Mouse (Mus musculus): ENCODE results near the gene Fam129a. TPM values are rescaled to one million over a fixed set of nuclear protein-coding genes. Genes with fewer than 3 reads are reported as not detected.

The Fam129a gene
- polyA plus RNA-seq, 1 experiment from 2014 or later = 0.96 TPM

- H3K4me1 ChIP-seq (replicated peaks) = peaks cover 16% of the 10 kb centered on the region; the same call in 1 of the 2 replicates
- H3K36me3 ChIP-seq = no peaks in the 10 kb centered on the region
- H3K9me3 ChIP-seq = no peaks in the 10 kb centered on the region
- H3K27me3 ChIP-seq = no peaks in the 10 kb centered on the region
- H3K27ac ChIP-seq (replicated peaks) = no peak overlapping the region
- WGBS = 48% methylated on average over 11 of the region's 11 CpGs
- H3K4me2 ChIP-seq = no peak overlapping the region
- ATAC-seq (ENCODE audit: low FRiP score, low read depth) = peak; percentile 79; the same call in 1 of the 2 replicates
- no peak overlapping the region for H3K4me3 ChIP-seq
- H3K9ac ChIP-seq = no peak overlapping the region
These were observed 60.8 kb downstream of the Fam129a start for GRCm38 (mm10) chr1:151631703-151632294.

- peaks cover 11% of the 10 kb centered on the region; the same call in 1 of the 2 replicates for H3K4me1 ChIP-seq (replicated peaks)
- no peak overlapping the region for H3K4me2 ChIP-seq
- no peaks in the 10 kb centered on the region for H3K36me3 ChIP-seq
- 96% methylated on average over 7 of the region's 7 CpGs for WGBS
- no peak overlapping the region for H3K9ac ChIP-seq
- H3K27me3 ChIP-seq = no peaks in the 10 kb centered on the region
- no peaks in the 10 kb centered on the region for H3K9me3 ChIP-seq
- ATAC-seq (ENCODE audit: low FRiP score, low read depth) = no peak
- no peak overlapping the region for H3K4me3 ChIP-seq
- no peak overlapping the region for H3K27ac ChIP-seq (replicated peaks)
These were observed 61.8 kb downstream of the Fam129a start for GRCm38 (mm10) chr1:151632567-151633356.

- Histone ChIP-seq H3K9ac (no peak overlapping the region), H3K36me3 (no peaks in the 10 kb centered on the region), H3K27me3 (no peaks in the 10 kb centered on the region), H3K4me2 (no peak overlapping the region), H3K27ac (replicated peaks) (no peak overlapping the region), H3K9me3 (no peaks in the 10 kb centered on the region), H3K4me1 (replicated peaks) (peaks cover 2% of the 10 kb centered on the region; the same call in 1 of the 2 replicates), H3K4me3 (no peak overlapping the region)
- ATAC-seq (ENCODE audit: low FRiP score, low read depth) = no peak
- WGBS = 88% methylated on average over 3 of the region's 3 CpGs
These were observed 65.7 kb downstream of the Fam129a start for GRCm38 (mm10) chr1:151636637-151637036.

GRCm38 (mm10) chr1:151637351-151637922, 66.5 kb downstream of the Fam129a start:
- H3K9ac ChIP-seq = no peak overlapping the region
- H3K27me3 ChIP-seq = no peaks in the 10 kb centered on the region
- H3K4me3 ChIP-seq = no peak overlapping the region
- H3K4me2 ChIP-seq = no peak overlapping the region
- no peak for ATAC-seq (ENCODE audit: low FRiP score, low read depth)
- H3K27ac ChIP-seq (replicated peaks) = no peak overlapping the region
- no peaks in the 10 kb centered on the region for H3K9me3 ChIP-seq
- H3K4me1 ChIP-seq (replicated peaks) = no peaks in the 10 kb centered on the region
- WGBS = 90% methylated on average over 9 of the region's 9 CpGs
- H3K36me3 ChIP-seq = no peaks in the 10 kb centered on the region

- Histone ChIP-seq H3K27me3 (no peaks in the 10 kb centered on the region), H3K4me2 (no peak overlapping the region), H3K9me3 (no peaks in the 10 kb centered on the region), H3K9ac (no peak overlapping the region), H3K36me3 (no peaks in the 10 kb centered on the region), H3K4me3 (no peak overlapping the region), H3K4me1 (replicated peaks) (no peaks in the 10 kb centered on the region), H3K27ac (replicated peaks) (no peak overlapping the region)
- no peak for ATAC-seq (ENCODE audit: low FRiP score, low read depth)
- 84% methylated on average over 5 of the region's 5 CpGs for WGBS
These were observed 67.4 kb downstream of the Fam129a start for GRCm38 (mm10) chr1:151638357-151638756.

DNA sequence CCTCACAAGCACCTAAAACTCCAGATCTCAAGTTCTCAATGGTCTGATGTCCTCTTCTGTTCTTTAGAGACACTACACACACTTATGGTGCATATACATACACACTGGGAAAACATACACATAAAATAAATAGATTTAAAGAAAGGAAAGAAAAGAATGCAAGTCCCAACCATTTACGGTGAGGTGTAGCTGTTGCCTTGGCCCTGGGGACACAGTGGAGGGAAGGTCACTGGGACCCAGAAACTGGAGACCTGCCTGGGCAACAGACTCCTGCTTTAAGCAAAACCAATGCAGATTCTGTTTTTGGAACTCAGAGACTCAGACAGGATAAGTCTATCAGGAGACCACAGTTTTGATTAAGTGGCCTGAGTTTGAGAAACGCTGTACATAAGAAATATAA, 67.8 kb downstream of the Fam129a start:
- no peak overlapping the region for H3K9ac ChIP-seq
- no peaks in the 10 kb centered on the region for H3K4me1 ChIP-seq (replicated peaks)
- H3K4me2 ChIP-seq = no peak overlapping the region
- H3K27ac ChIP-seq (replicated peaks) = no peak overlapping the region
- no peak for ATAC-seq (ENCODE audit: low FRiP score, low read depth)
- 96% methylated on average over 2 of the region's 2 CpGs for WGBS
- H3K4me3 ChIP-seq = no peak overlapping the region
- no peaks in the 10 kb centered on the region for H3K27me3 ChIP-seq
- H3K36me3 ChIP-seq = no peaks in the 10 kb centered on the region
- H3K9me3 ChIP-seq = no peaks in the 10 kb centered on the region

- no peak overlapping the region for H3K27ac ChIP-seq (replicated peaks)
These were observed 75.4 kb downstream of the Fam129a start for GRCm38 (mm10) chr1:151646380-151646779.

GRCm38 (mm10) chr1:151648099-151648498, 77.1 kb downstream of the Fam129a start:
- no peak for ATAC-seq (ENCODE audit: low FRiP score, low read depth)
- Histone ChIP-seq H3K9me3 (no peaks in the 10 kb centered on the region), H3K9ac (no peak overlapping the region), H3K27me3 (no peaks in the 10 kb centered on the region), H3K4me1 (replicated peaks) (no peaks in the 10 kb centered on the region), H3K4me3 (no peak overlapping the region), H3K36me3 (no peaks in the 10 kb centered on the region), H3K27ac (replicated peaks) (no peak overlapping the region), H3K4me2 (no peak overlapping the region)
- WGBS = 92% methylated on average over 4 of the region's 4 CpGs

More at GRCm38 (mm10) chr1:151646380-151646779, 75.4 kb downstream of the Fam129a start:
- Histone ChIP-seq H3K4me3 (no peak overlapping the region), H3K9me3 (no peaks in the 10 kb centered on the region), H3K4me2 (no peak overlapping the region), H3K27me3 (no peaks in the 10 kb centered on the region), H3K9ac (no peak overlapping the region), H3K36me3 (no peaks in the 10 kb centered on the region), H3K4me1 (replicated peaks) (no peaks in the 10 kb centered on the region)
- no peak for ATAC-seq (ENCODE audit: low FRiP score, low read depth)
- 88% methylated on average over 3 of the region's 3 CpGs for WGBS

DNA sequence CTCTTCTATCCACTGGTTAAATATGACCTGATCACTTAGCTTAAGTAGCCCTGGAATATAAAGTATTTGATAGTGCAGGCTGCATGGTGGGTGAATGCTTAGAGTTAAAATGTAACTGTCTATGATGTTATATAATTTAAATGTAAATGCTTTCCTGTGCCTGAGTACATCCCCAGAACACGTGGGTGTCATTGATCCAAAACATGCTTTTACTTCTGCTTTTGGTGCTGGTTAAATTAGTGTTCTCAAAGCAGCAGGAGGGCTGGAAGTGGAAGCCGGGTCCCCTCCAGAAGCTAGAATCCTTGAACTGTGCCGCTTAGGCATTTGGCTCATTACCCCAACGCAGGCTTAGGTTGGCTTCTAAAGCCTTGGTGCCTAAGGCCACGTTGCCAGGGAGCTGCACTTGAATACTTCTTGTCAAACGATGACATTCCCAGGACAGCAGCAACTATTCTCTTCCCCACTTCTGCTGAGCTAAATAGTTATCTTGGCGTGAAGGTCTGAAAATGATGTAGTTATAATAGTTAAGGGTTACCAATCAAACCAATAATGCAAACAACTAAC, 86.1 kb downstream of the Fam129a start:
- no peak for ATAC-seq (ENCODE audit: low FRiP score, low read depth)
- Histone ChIP-seq H3K36me3 (no peaks in the 10 kb centered on the region), H3K4me3 (no peak overlapping the region), H3K27ac (replicated peaks) (no peak overlapping the region), H3K4me1 (replicated peaks) (0 out of 2 replicates have a peak, but pooled peaks cover 4% of the 10 kb centered on the region), H3K9ac (no peak overlapping the region), H3K9me3 (no peaks in the 10 kb centered on the region), H3K4me2 (no peak overlapping the region), H3K27me3 (no peaks in the 10 kb centered on the region)
- whole genome bisulfite sequencing = 46% methylated on average over 7 of the region's 7 CpGs

- WGBS = 70% methylated on average over 19 of the region's 19 CpGs
- Histone ChIP-seq H3K9ac (no peak overlapping the region), H3K27ac (replicated peaks) (no peak overlapping the region), H3K9me3 (no peaks in the 10 kb centered on the region), H3K4me1 (replicated peaks) (0 out of 2 replicates have a peak, but pooled peaks cover 4% of the 10 kb centered on the region), H3K27me3 (no peaks in the 10 kb centered on the region), H3K4me2 (no peak overlapping the region), H3K4me3 (no peak overlapping the region), H3K36me3 (no peaks in the 10 kb centered on the region)
- no peak for ATAC-seq (ENCODE audit: low FRiP score, low read depth)
These were observed 87.4 kb downstream of the Fam129a start for GRCm38 (mm10) chr1:151658291-151658830.

DNA sequence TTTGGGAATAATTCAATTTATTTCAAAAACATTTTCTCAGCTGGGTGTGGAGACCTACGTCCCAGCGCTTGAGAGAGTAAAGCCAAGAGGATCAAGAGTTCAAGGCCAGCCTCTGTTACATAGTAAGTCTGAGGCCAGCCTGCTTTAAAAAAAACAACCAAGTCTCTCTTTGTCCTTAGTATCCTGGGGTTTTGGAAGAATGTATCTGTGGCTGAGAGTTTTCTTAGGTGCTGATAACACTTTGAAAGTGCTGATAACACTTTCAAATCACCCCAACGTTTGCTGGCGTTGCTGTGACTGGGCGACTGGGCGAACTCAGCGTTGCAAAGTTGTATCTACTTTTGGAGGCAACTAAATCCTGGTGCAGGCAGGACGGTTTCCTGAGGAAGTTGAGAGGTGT, 88.7 kb downstream of the Fam129a start:
- H3K4me1 ChIP-seq (replicated peaks) = 0 out of 2 replicates have a peak, but pooled peaks cover 4% of the 10 kb centered on the region
- ATAC-seq (ENCODE audit: low FRiP score, low read depth) = no peak
- H3K4me2 ChIP-seq = no peak overlapping the region
- no peak overlapping the region for H3K27ac ChIP-seq (replicated peaks)
- H3K27me3 ChIP-seq = no peaks in the 10 kb centered on the region
- no peaks in the 10 kb centered on the region for H3K9me3 ChIP-seq
- no peak overlapping the region for H3K9ac ChIP-seq
- no peak overlapping the region for H3K4me3 ChIP-seq
- no peaks in the 10 kb centered on the region for H3K36me3 ChIP-seq
- WGBS = 89% methylated on average over 8 of the region's 8 CpGs

DNA sequence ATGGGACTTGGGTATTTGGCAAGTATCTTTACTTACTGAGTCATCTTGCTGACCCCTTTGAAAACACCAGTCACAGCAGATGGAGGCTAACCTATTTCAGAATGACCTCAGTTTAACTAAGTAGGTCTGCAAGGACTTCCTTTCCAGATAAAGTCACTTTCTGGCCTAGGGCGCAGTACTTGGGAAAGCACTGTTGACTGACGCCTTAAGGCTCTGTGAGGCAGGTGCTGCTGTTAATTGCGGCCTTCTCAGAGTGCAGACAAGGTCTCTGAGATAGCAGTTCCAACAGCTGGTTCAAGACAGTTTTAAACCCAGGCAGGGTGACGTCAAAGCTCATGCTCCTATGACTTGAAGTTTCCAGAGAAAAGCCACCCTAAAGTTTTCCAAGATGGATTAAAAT, 89.3 kb downstream of the Fam129a start:
- 0 out of 2 replicates have a peak, but pooled peaks cover 4% of the 10 kb centered on the region for H3K4me1 ChIP-seq (replicated peaks)
- no peaks in the 10 kb centered on the region for H3K9me3 ChIP-seq
- 93% methylated on average over 4 of the region's 4 CpGs for WGBS
- ATAC-seq (ENCODE audit: low FRiP score, low read depth) = no peak
- no peak overlapping the region for H3K27ac ChIP-seq (replicated peaks)
- no peak overlapping the region for H3K4me3 ChIP-seq
- H3K9ac ChIP-seq = no peak overlapping the region
- no peaks in the 10 kb centered on the region for H3K36me3 ChIP-seq
- H3K4me2 ChIP-seq = no peak overlapping the region
- H3K27me3 ChIP-seq = no peaks in the 10 kb centered on the region
